Mouse (Mus musculus) testis, adult 2 months (tissue): ENCODE measurements around the gene Pex5l.

Experiments
- CTCF ChIP-seq: fragments of 200-500 bp; IDR thresholded peaks from 2 replicates; pipeline ENCODE4 v1.5.1; 2012; ENCODE audit warnings: low read depth, mild to moderate bottlenecking, inconsistent platforms, low read length, moderate library complexity; ENCODE audit not compliant: control insufficient read depth, insufficient read depth, insufficient replicate concordance
- POLR2A ChIP-seq: fragments of 200-500 bp; IDR thresholded peaks from 2 replicates; pipeline ENCODE4 v1.6.1; 2012; ENCODE audit warnings: low read depth, mild to moderate bottlenecking, inconsistent platforms, low read length, moderate library complexity; ENCODE audit not compliant: control insufficient read depth

GRCm38 (mm10) chr3:33090001-33090400 is 53.0 kb downstream of the Pex5l start:
- TF ChIP-seq CTCF (no peak), POLR2A (no peak)
